Mouse (Mus musculus) limb, embryonic 14.5 days (tissue): Measurements from ENCODE around the gene Cfap100. TPM values are rescaled to one million over a fixed set of nuclear protein-coding genes. Genes with fewer than 3 reads are reported as not detected.

Source experiments
- ATAC-seq: fragments of 200-750 bp; cut with Nextera tagmentation; 2 replicates; pipeline ENCODE4 v1.8.0; 2017; ENCODE audit warnings: low read depth, moderate number of reproducible peaks, moderate TSS enrichment; ENCODE audit not compliant: low FRiP score
- DNase-seq: peaks from one replicate; pipeline ENCODE4 v3.0.0-alpha.2; 2015; ENCODE audit warnings: low spot score
- H3K27ac ChIP-seq: fragments of 300-500 bp; sonication (generic); replicated peaks from 2 replicates; pipeline ENCODE4 v1.5.1; 2014; ENCODE audit warnings: low read depth, mild to moderate bottlenecking, low read length, moderate library complexity, mixed read lengths
- H3K27me3 ChIP-seq: fragments of 300-500 bp; sonication (generic); 2 replicates; pipeline ENCODE4 v1.6.1; 2014; ENCODE audit warnings: low read length, mixed read lengths; ENCODE audit not compliant: control insufficient read depth, insufficient read depth
- H3K36me3 ChIP-seq: fragments of 300-500 bp; sonication (generic); 2 replicates; pipeline ENCODE4 v1.6.1; 2014; ENCODE audit warnings: mild to moderate bottlenecking, low read length, moderate library complexity, mixed read lengths; ENCODE audit not compliant: control insufficient read depth, insufficient read depth
- H3K4me1 ChIP-seq: fragments of 300-500 bp; sonication (generic); 2 replicates; pipeline ENCODE4 v1.6.1; 2014; ENCODE audit warnings: antibody characterized with exemption, low read length, mixed read lengths; ENCODE audit not compliant: control insufficient read depth, insufficient read depth
- H3K4me2 ChIP-seq: fragments of 300-500 bp; sonication (generic); replicated peaks from 2 replicates; pipeline ENCODE4 v1.6.1; 2014; ENCODE audit warnings: low read depth, mild to moderate bottlenecking, low read length, moderate library complexity; ENCODE audit not compliant: severe bottlenecking
- H3K4me3 ChIP-seq: fragments of 300-500 bp; sonication (generic); replicated peaks from 2 replicates; pipeline ENCODE4 v1.5.1; 2014; ENCODE audit warnings: low read length
- H3K9ac ChIP-seq: fragments of 300-500 bp; sonication (generic); 2 replicates; pipeline ENCODE4 v1.6.1; 2014; ENCODE audit warnings: mild to moderate bottlenecking, low read depth, low read length, moderate library complexity; ENCODE audit not compliant: severe bottlenecking
- H3K9me3 ChIP-seq: fragments of 300-500 bp; sonication (generic); 2 replicates; pipeline ENCODE4 v1.6.1; 2016; ENCODE audit warnings: low read length; ENCODE audit not compliant: control insufficient read depth
- POLR2A ChIP-seq: fragments of 200-500 bp; IDR thresholded peaks from 2 replicates; pipeline ENCODE4 v1.8.0; 2012; ENCODE audit warnings: inconsistent platforms, mild to moderate bottlenecking, moderate library complexity, borderline replicate concordance; ENCODE audit not compliant: insufficient read depth, insufficient read length; ENCODE audit errors: extremely low read depth
- WGBS: fragments of 180-500 bp; shearing (Covaris S2); extraction: QIAGEN DNeasy Blood & Tissue Kit; methylation state at CpG from one replicate; pipeline ENCODE4 v1.1.7; 2014; 5-methylcytosine and 5-hydroxymethylcytosine counted together
- polyA plus RNA-seq, 2 experiments: library from polyadenylated mRNA; depleted of rRNA in 1 of 2; stranded (reverse) in 1 of 2; unstranded in 1 of 2; fragments of >200 nt; fragmentation: Nextera tagmentation in 1 of 2; extraction: Ambion mirVana in 1 of 2; gene quantifications; 2 replicates each; pipeline versions ENCODE4 v1.2.1 to v1.2.3; 2012 to 2014

Cfap100 gene
- polyA plus RNA-seq, 2 experiments: 1.0 to 1.1 TPM

DNA sequence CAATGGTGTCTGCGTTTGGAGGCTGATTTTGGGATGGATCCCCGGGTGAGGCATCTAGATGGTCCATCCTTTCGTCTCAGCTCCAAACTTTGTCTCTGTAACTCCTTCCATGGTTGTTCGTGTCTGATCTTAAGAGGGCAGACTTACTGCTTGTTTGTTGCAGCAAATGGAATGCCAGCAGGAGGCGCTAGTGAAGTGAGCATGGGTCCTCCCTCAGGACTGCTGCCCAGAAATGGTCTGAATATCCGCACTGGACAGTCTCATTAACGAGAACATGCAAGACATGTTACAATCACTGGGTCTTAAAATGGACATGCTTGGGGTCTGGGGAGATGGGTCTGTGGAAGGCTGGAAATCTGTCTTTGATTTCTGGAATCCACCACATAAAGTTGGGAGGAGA lies 21.6 kb upstream of the Cfap100 start:
- Histone ChIP-seq H3K27ac (no peak overlapping the region), H3K9me3 (no peaks in the 10 kb centered on the region), H3K27me3 (no peaks in the 10 kb centered on the region), H3K36me3 (no peaks in the 10 kb centered on the region), H3K4me2 (no peak overlapping the region), H3K9ac (no peak overlapping the region), H3K4me3 (no peak overlapping the region), H3K4me1 (no peaks in the 10 kb centered on the region)
- 24% methylated on average over 7 of the region's 7 CpGs for WGBS
- no peak for TF ChIP-seq POLR2A
- ATAC-seq (no peak), DNase-seq (peak; percentile 49)

DNA sequence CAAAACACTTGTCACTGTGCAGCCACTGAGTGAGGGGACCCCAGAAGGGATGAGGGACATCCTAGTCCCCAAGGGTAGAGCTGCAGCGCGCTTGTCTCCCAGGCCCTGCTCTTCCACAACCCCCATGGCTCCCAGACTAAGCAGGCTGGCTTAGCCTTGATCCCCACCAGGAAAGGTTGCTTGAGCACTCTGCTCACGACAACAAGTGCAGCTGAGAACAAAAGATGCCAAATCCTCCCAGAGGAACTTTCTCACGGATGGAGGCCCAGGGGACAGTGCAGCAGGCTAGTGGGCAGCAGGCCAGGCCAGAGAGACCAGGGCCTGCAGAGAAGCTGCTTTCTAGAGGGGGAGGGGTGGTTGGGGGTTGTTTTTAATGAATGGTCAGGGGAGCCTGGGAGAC lies 18.3 kb upstream of the Cfap100 start:
- no peak for TF ChIP-seq POLR2A
- no peak overlapping the region for H3K9ac ChIP-seq
- no peaks in the 10 kb centered on the region for H3K36me3 ChIP-seq
- no peaks in the 10 kb centered on the region for H3K4me1 ChIP-seq
- no peaks in the 10 kb centered on the region for H3K9me3 ChIP-seq
- no peak overlapping the region for H3K4me3 ChIP-seq
- no peak overlapping the region for H3K27ac ChIP-seq
- ATAC-seq (no peak), DNase-seq (no peak)
- WGBS: 46% methylated on average over 4 of the region's 4 CpGs
- no peaks in the 10 kb centered on the region for H3K27me3 ChIP-seq
- no peak overlapping the region for H3K4me2 ChIP-seq

DNA sequence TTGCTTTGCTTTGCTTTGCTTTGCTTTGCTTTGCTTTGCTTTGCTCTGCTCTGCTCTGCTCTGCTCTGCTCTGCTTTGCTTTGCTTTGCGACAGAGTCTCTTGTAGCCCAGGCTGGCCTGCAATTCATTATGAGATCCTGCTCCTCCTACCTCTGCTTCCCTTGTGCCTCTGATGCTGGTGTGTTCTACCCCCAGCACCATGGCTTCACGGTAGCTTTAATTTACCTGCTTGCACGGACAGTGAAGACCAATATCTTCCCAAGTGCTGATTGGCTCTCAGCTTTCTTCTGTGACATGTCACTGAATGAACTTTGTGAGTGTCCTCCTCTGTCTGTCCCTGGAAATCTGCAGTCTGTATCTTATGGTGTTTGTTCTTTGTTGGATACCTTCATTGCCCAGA lies 8.4 kb upstream of the Cfap100 start:
- Histone ChIP-seq H3K4me2 (no peak overlapping the region), H3K4me3 (no peak overlapping the region), H3K36me3 (no peaks in the 10 kb centered on the region), H3K9ac (no peak overlapping the region), H3K4me1 (no peaks in the 10 kb centered on the region), H3K27ac (no peak overlapping the region), H3K9me3 (no peaks in the 10 kb centered on the region), H3K27me3 (no peaks in the 10 kb centered on the region)
- TF ChIP-seq POLR2A: no peak
- no peak for ATAC-seq
- 85% methylated on average over 3 of the region's 3 CpGs for WGBS
- no peak for DNase-seq

DNA sequence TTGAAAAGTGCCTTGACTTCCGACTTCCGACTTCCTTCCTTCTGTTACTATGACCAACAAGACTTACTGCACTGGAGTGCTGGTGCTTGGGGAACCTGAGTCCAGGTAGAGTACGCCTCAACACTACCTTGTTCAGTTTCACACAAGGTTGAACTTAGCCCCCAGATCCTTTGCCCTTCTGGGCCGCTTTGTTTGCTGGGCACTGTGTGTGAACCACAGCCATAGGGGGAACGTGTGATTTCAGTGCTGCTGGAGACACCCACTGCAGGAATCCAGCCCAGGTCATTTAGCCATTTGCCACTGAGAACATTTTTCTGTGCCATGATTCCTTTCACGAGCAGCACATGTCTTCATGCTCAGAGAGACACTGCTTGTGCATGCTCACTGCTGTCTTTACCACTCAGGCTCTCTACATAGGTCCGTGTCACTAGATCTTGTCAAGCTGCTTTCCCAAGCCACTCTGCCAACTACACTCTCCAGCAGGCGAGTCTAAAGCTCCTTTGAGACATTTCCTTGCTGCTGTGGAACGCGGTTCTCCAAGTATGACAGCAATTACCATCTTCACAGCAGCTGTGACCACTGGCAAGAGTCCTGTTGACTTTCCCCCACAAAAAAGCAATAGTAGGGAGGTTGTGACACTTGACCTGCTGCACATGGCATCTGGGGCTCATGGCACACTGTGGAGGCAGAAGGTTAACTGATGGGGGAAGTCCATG lies 7.8 kb upstream of the Cfap100 start:
- Histone ChIP-seq H3K4me3 (no peak overlapping the region), H3K36me3 (no peaks in the 10 kb centered on the region), H3K4me2 (no peak overlapping the region), H3K4me1 (no peaks in the 10 kb centered on the region), H3K27ac (no peak overlapping the region), H3K9ac (no peak overlapping the region), H3K9me3 (no peaks in the 10 kb centered on the region), H3K27me3 (no peaks in the 10 kb centered on the region)
- WGBS: 82% methylated on average over 10 of the region's 10 CpGs
- TF ChIP-seq POLR2A: no peak
- ATAC-seq (no peak), DNase-seq (no peak)

DNA sequence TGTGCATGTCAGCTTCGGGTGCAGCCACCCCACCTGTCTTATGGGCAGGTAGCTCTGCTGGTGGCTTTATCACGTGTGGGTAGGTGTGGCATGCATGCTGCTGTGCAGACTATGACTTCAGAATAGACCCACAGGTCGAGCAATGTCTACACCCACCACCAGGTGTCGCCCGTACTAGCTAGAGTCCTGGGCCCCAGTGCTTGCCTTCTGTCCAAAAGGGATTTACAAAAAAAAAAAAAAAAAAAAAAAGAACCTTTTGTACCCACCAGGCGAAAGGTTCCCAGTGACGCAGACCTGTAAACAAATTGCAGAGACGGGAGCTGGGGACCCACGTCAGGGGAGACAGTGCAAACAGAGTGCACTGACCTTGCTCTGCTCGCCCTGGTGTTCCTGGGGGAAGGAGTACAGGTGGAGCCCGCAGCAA lies 6.6 kb upstream of the Cfap100 start:
- no peaks in the 10 kb centered on the region for H3K4me1 ChIP-seq
- no peaks in the 10 kb centered on the region for H3K27me3 ChIP-seq
- TF ChIP-seq POLR2A: no peak
- no peak overlapping the region for H3K27ac ChIP-seq
- no peaks in the 10 kb centered on the region for H3K9me3 ChIP-seq
- no peak overlapping the region for H3K9ac ChIP-seq
- peak; percentile 86 for DNase-seq
- H3K4me2 ChIP-seq: no peak overlapping the region
- WGBS: 19% methylated on average over 11 of the region's 11 CpGs
- no peaks in the 10 kb centered on the region for H3K36me3 ChIP-seq
- no peak overlapping the region for H3K4me3 ChIP-seq
- no peak for ATAC-seq
